Mouse (Mus musculus) spleen, embryonic (tissue): ENCODE data around the gene Bcl3.

Experiments used
- CTCF ChIA-PET: fragments of 350-600 bp; sonication (Branson Sonifier 250); formaldehyde crosslinking; loops from one replicate; lab custom pipeline; 2022; lab: Charles Lee

Bcl3 gene

GRCm38 (mm10) chr7:19822604-19823058, at the start of gene Bcl3:
Gene Bcl3, minus strand, starts transcription at chr7:19822770.
- CTCF ChIA-PET, result interaction anchor here (0.9 to 1.0 kb wide), 2 partner anchors 8 to 17 kb away, joined by 3 to 7 read pairs; no protein-coding TSS in a partner anchor

- CTCF ChIA-PET, result interaction anchor here (0.7 to 1.6 kb wide), 5 partner anchors 60 to 361 kb away, joined by 3 to 12 read pairs (median 4); partner anchors contain the start of gene Cblc
These were observed 49.5 kb upstream of the Bcl3 start for GRCm38 (mm10) chr7:19871943-19872601.

DNA sequence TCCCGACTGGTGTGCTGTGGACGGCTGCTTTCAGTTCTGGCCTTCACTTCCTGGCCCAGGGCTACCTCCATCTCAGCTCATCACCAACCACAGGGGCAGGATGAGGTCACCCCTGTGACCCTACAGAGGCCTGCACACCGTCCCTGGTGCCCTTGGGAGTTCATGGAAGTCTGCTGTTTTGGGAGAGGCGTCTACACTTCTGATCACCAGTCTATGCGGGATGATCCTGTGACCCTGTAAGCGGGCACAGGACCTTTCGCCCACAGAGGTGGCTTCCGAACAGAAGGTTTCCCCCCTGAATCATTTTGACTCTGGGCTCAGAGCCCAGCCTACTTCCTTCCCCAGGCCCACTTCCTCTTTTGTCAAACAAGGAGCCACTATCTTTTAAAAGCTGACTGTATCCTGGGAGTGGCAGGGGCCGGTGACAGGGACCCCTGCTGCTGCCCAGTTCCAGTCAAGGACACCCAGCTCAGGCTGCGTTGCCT, 48.6 kb upstream of the Bcl3 start:
- CTCF ChIA-PET, result interaction anchor here (0.9 kb wide), 1 partner anchor 73 kb away, joined by 3 read pairs; no protein-coding TSS in a partner anchor

- CTCF ChIA-PET, result interaction anchor here (1.2 kb wide), 1 partner anchor 8 kb away, joined by 3 read pairs; no protein-coding TSS in a partner anchor
These were observed 45.3 kb upstream of the Bcl3 start for GRCm38 (mm10) chr7:19867751-19868399.

DNA sequence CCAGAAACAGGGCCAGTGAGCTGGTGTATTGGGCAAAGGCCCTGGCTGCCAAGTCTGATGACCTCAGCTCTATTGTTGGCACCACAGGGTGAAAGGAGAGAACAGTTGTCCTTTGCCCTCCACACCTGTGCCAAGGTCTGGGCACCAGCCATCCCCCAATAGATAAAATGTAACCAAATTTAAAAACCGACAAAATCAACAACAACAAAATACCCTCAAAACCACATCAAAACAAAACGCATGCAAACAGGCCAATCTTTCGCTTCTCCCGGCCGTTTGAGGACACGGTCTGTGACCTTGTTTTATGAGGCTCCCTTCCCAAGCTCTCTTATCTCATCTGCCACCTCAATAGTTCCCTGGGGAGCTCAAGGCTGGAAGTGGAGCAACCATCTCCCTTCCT, 43.9 kb upstream of the Bcl3 start:
- CTCF ChIA-PET, result no interaction called here

- CTCF ChIA-PET, result interaction anchor here (0.6 kb wide), 1 partner anchor 704 kb away, joined by 3 read pairs; no protein-coding TSS in a partner anchor
These were observed 42.9 kb upstream of the Bcl3 start for GRCm38 (mm10) chr7:19865246-19866036.

- CTCF ChIA-PET, result no interaction called here
These were observed 41.7 kb upstream of the Bcl3 start for GRCm38 (mm10) chr7:19864241-19864640.

- CTCF ChIA-PET, result interaction anchor here (0.7 kb wide), 1 partner anchor 150 kb away, joined by 3 read pairs; no protein-coding TSS in a partner anchor
These were observed 38.6 kb upstream of the Bcl3 start, which contains the start of gene Ceacam16 for GRCm38 (mm10) chr7:19861199-19861598. Gene Ceacam16, minus strand, starts transcription at chr7:19861299.

DNA sequence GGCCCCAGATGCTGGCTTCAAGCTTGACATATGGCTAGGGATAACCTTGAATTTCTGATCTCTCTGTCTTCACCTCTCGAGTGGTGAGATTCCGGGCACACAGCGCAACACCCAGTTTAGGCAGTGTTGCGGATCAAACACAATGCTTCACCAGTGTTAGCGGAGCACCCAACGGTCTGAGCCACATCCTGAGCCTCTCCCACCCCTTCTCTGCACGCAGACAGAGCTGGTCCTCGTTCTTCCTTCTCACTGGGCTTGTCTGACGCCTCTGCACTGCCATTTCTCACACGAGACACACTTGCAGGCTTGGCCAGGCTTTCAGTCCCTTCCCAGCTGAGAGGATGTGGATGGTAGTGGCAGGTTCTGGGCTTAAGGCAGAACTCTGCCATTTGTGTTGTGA, 37.2 kb upstream of the Bcl3 start:
- CTCF ChIA-PET, result interaction anchor here (0.5 to 0.6 kb wide), 3 partner anchors 10 to 68 kb away, joined by 5 to 6 read pairs (median 5); no protein-coding TSS in a partner anchor

- CTCF ChIA-PET, result no interaction called here
These were observed 33.7 kb upstream of the Bcl3 start for GRCm38 (mm10) chr7:19856283-19856682.

DNA sequence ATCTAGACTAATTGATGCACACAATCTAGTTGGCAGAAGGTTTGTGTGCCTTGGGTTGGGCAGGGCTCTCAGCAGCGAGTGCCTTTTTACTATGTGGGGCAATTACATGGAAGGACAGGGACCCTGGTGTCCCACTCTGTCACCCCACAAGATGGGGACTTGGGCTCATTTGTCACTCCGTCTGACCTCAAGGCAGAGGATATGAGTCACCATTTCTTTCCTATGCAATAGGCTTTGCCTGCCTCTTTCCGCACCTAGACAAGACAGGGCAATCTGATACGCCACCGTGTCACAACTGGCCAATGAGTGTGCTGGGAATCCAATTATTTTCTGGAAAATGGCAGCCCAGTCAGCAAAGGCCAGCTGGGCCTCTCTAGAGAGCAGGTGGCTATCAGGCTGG, 33.1 kb upstream of the Bcl3 start:
- CTCF ChIA-PET, result no interaction called here

GRCm38 (mm10) chr7:19853526-19853925, 31.0 kb upstream of the Bcl3 start:
- CTCF ChIA-PET, result interaction anchor here (0.6 kb wide), 1 partner anchor 68 kb away, joined by 4 read pairs; no protein-coding TSS in a partner anchor

- CTCF ChIA-PET, result interaction anchor here (0.6 to 1.0 kb wide), 2 partner anchors 48 to 51 kb away, joined by 6 read pairs; no protein-coding TSS in a partner anchor
These were observed 29.4 kb upstream of the Bcl3 start, which contains the start of gene Gm19345 for GRCm38 (mm10) chr7:19851858-19852570. Gene Gm19345, plus strand, starts transcription at chr7:19852003.

GRCm38 (mm10) chr7:19844521-19845171, 22.1 kb upstream of the Bcl3 start:
- CTCF ChIA-PET, result interaction anchor here (0.6 to 2.7 kb wide), 7 partner anchors 30 to 145 kb away, joined by 3 to 41 read pairs (median 6); partner anchors contain the start of gene Cblc

DNA sequence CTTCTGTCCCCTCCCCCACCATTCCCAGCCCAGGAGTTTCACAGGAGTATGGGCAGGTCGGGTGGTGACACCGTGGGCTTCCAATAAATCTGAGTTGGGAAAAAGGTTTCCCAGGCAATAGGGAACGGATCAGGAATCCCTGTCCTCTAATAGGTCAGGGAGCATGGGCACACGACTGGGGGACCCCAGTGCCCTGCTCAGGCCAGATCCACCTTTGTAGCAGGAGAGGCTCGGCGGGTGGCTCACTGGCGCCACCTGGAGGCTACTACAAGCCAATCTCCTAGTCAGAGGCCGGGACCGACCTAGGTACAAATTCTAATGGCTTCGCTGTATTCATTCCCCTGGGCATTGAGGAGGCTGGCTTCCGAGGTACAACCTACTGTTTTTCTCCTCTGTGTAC, 21.0 kb upstream of the Bcl3 start:
- CTCF ChIA-PET, result interaction anchor here (0.6 to 2.7 kb wide), 4 partner anchors 31 to 53 kb away, joined by 3 to 41 read pairs (median 4); no protein-coding TSS in a partner anchor

- CTCF ChIA-PET, result interaction anchor here (0.6 to 2.7 kb wide), 4 partner anchors 41 to 395 kb away, joined by 3 to 41 read pairs (median 4); no protein-coding TSS in a partner anchor
These were observed 20.4 kb upstream of the Bcl3 start for GRCm38 (mm10) chr7:19842885-19843504.

DNA sequence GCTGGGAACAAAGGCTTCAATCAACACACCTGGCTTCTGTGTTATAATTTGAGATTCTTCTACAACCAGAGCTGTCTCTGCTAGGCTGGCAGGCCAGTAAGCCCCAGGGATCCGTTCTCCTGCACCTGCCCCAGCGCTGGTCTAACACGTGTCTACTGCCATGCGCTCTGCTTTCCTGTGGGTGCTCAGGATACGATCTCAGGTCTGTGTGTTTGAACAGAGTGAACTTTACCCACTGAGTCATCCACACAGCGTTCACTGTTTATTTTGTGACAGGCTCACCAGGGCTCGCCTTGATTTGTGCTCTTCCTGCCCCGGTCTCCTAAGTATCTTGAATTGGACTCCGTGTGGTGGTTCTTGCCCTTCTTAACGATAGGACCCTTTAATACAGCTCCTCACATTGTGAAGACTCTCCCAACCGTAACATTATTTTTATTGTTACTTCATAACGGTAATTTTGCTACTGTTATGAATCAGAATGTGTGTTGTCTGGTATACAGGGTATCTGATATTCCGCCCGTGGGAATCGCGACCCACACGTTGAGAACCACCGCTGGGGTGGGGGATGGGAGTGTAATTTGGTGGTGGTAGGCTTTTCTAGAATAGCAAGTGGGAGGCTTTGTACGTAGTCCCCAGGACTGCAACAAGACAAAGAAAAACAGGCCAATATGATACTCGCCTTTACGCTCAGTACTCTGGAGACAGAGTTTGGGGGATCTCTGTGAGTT, 19.3 kb upstream of the Bcl3 start:
- CTCF ChIA-PET, result interaction anchor here (0.5 to 1.0 kb wide), 2 partner anchors 43 to 102 kb away, joined by 4 to 6 read pairs; no protein-coding TSS in a partner anchor

- CTCF ChIA-PET, result interaction anchor here (0.7 to 1.0 kb wide), 2 partner anchors 36 to 42 kb away, joined by 3 to 4 read pairs; no protein-coding TSS in a partner anchor
These were observed 18.4 kb upstream of the Bcl3 start for GRCm38 (mm10) chr7:19840936-19841335.
